Mouse (Mus musculus) left cerebral cortex, adult 11 months (tissue): ENCODE data around the gene Tmem8.
"Not testable (repeated sequence)": the region's sequence is repeated elsewhere in the genome, so short reads cannot be mapped to it uniquely, and the experiment has no call there.

Source experiments
- DNase-seq: peaks from one replicate; pipeline ENCODE4 v3.0.0; 2022; ENCODE audit warnings: low spot score

The Tmem8 gene

GRCm38 (mm10) chr17:26111722-26112121 is 1.4 kb upstream of the Tmem8 start:
- DNase-seq: no peak

DNA sequence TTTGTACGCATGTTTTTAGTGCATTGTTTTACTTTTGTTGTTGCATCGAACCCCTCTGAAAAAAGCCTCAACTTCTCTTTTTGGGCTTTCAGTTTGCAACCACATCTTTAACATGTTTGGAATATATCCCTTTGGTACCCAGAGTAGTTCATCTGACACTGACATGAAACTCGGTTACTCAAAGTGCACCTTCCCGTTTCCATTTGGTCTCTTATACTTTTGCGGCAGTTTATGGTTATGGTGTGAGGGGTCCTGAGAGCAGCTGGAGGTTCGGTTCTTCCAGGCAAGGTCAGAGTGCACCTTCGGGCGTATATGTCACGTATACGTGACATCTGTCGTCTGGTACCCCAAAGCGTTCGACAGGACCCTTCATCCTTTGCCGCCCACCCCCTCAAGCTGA is 348 bp upstream of the Tmem8 start:
- DNase-seq: no peak

DNA sequence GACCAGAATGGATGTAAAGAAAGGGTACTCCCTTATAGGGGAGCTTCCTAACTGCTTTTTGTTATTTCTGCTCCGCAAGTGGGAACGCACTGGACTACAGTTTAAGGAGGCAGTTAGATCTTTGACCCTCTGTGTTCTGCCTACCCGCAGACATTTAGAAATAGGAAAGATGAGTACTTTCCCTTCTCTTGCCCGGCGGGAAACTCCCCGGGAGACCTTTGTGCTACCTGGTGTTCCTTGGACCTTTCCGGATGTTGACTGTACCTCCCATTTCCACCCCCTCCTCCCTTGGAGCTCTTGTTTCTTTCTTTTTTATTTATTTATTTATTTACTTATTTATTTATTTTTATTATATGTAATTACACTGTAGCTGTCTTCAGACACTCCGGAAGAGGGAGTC is 962 bp downstream of the Tmem8 start:
- no peak for DNase-seq

- DNase-seq: not testable (repeated sequence)
Measured at GRCm38 (mm10) chr17:26114461-26114860, 1.4 kb downstream of the Tmem8 start.

DNA sequence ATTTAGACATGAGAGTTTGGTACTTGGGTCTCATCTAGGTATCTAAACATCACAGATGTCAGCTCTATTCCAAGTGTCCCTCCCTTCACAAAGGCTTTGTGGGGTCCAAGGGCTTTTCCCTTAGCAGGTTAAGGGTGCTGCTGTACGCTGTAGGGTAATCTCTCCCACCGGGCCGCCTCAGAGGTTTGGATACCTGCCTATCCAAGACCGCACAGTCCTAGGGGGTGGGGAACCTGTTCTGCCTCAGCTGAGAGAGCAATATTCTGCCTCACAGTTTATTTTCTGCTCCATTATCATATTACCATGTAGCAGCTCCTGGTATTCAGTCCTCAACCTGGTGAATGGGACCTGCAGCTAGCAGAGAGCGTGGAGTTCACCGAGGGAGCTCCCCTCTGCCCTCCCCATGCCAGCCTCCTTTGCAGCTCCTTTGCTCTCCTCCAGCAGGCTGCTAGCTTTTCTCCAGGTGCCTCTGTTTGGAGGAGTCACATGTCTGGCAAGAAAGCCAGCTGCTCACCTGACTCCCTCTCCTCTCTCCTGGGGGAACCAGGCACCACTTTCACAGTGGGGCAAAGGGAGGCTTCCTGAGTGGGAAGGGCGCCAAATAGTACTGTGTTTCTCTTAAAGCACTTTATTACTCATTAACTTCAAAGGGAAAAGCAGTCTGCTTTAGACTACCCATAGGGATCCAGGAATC is 2.3 kb downstream of the Tmem8 start:
- DNase-seq: no peak

GRCm38 (mm10) chr17:26115956-26116487 is 2.9 kb downstream of the Tmem8 start:
- DNase-seq: no peak

- no peak for DNase-seq
Measured at GRCm38 (mm10) chr17:26116503-26117258, 3.6 kb downstream of the Tmem8 start.

DNA sequence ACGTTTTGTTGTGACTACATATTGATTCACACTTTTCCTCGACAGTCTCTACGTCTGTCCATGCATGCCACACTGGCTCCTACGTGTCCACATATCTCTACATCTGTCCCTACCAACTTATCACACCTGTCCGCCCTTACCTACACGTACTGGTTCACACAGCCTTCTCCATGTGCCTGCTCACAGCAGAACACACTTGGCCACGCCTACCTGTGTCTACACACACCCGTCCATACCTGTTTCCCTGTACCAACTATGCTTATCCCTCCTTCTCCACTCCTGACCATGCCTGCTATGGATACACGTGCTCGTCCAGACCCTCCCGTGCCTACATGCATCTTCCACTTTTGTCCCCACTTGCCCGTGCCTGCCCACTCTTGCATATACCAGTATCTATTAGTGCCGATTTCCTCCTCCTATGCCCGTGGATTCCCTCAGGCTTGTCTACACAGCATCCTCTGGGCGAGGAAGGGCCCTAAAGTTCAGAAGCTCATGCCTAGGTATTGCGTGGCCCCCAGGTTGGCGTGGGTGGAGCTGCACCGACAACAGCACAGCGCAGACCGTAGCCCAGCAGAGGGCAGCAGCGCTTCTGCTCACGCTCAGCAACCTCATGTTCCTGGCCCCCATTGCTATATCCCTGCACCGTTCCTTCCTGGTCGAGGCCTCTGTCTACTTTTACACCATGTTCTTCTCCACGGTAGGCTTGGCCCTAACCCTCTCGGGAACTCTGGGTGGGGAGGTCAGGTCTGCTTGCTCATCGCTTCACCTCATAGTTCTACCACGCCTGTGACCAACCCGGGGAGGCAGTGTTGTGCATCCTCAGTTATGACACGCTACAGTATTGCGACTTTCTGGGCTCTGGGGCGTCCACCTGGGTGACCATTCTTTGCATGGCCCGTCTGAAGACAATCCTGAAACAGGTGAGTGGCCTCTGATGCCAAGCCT is 6.9 kb downstream of the Tmem8 start:
- DNase-seq: no peak

DNA sequence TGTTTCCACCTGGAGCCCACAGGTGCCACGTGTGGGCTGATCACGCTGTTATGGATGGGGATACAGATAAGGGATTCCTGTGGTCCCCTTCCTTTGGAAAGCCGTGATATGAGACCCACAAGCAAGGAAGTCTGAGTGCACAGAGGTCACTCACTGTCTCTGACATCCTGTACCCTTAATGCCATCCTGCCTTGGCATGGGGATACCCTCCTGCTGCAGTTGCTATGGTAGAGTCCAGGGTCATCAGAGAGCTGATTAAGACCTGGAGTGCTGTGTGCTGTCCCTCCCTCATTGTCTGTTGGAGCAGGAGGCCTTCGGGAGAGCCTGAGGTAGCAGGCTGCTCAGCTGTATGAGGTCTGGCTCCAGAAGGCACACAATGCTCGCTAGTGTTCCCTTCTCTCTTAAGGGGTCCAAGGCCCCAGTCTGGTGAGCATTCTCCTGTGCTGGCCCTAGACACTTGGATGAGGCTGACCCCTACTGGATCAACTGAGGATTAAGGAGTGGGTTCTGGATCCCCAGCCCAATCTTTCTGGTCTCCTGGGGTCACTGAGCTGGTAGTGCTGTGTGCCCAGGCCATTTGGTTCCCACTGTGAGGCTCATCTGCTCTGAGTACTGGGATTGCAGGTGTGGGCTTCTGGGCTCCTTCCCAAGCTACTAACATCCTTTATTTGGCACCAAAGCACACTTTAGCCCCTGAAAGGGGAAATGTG is 9.5 kb downstream of the Tmem8 start:
- DNase-seq: no peak

GRCm38 (mm10) chr17:26123267-26123684 is 10.2 kb downstream of the Tmem8 start, which contains the start of gene Mrpl28:
Gene Mrpl28, plus strand, starts transcription at chr17:26123500.
- DNase-seq: peak; percentile 76

GRCm38 (mm10) chr17:26124560-26124959 is 11.5 kb downstream of the Tmem8 start:
- DNase-seq: no peak

DNA sequence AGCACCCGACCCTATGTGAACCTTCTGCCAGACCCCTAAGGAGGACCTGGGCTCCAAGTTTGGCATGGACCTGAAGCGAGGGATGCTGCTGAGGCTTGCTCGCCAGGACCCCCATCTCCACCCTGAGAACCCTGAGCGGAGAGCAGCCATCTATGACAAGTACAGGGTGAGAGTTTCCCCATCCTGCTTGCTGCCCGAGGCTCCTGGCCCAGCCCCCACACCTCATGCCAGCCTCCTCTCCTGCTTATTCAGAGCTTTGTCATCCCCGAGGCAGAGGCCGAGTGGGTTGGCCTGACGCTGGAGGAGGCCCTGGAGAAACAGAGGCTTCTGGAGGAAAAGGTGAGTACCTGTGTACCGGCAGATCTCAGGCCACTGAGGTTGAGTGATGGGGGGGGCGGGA is 12.1 kb downstream of the Tmem8 start:
- DNase-seq: no peak

GRCm38 (mm10) chr17:26131062-26131732 is 18.1 kb downstream of the Tmem8 start:
- no peak for DNase-seq

GRCm38 (mm10) chr17:26131856-26132853 is 19.1 kb downstream of the Tmem8 start:
- no peak for DNase-seq

DNA sequence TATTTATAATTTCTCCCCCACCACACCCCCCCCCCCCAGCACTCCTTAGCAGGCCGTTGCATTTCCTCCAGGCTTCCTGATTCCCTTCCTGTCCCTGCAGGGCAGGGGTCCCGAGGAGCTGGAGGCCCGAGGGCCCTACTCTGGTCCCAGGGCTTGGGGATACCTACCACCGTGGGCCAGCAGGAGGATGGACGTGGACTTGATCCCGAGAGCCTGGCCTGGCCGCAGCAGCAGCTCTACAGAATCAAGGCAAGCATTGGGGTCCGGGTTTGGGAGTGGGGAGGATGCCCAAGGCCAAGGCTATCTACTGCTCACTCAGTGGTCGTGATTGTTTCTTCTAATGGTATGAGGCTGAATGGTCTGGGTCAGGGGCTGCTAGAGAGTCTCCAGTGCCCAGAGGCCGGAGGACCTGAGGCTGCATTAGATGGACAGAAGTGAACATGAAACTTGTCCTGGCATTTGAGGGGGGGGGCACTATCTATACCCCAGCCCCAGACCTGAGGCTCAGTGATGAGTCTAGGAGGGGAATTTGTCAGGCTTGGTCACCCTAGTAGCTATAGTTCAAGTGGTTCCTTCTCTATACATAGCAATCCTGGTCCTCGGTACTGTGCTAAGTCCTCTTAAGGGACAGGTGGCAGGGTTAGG is 24.1 kb downstream of the Tmem8 start:
- DNase-seq: no peak

DNA sequence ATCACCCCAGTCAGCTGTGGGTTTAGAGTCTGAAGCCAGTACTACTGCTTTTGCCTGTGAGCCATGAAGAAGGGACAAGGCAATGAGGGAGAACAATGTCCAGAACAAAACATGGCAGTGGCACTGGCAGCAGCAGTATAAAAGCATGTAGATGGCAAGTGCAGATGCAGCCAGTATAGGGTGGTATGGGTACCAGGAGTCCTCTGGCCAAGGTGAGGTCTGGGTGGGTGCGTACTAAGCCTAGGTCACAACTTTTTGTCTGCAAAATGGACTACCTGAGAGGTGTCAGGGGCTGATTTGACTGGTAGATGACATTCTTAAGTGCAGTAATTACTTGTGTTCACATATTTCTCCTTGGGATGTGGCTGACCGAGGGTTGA is 24.6 kb downstream of the Tmem8 start:
- no peak for DNase-seq

- DNase-seq: peak; percentile 87
Measured at GRCm38 (mm10) chr17:26138239-26138836, 25.2 kb downstream of the Tmem8 start, which contains the start of gene Axin1. Gene Axin1, plus strand, starts transcription at chr17:26138688.

DNA sequence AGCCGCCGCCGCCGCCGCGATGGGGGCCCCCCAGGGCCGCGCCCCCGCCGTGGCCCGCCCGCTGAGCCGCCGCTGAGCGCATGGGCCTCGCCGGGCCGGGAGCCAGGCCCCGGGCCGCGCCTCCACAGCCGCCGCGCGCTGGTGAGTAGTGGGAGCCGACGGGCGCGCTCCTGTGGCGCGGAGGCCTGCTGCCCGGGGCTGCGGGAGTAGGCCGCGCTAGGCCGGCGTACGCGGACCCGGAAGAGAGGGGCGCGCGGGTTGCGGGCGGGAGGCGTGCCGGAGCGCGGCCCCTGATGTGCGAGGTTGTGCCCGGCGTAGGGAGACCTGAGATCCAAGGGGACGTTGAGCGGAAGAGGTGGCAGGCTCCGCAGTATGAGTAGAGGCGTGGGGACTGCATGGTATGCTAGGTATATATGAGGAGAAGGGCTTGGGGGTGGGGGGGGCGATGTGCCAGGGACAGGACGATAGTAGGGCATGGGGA is 25.8 kb downstream of the Tmem8 start:
- no peak for DNase-seq

DNA sequence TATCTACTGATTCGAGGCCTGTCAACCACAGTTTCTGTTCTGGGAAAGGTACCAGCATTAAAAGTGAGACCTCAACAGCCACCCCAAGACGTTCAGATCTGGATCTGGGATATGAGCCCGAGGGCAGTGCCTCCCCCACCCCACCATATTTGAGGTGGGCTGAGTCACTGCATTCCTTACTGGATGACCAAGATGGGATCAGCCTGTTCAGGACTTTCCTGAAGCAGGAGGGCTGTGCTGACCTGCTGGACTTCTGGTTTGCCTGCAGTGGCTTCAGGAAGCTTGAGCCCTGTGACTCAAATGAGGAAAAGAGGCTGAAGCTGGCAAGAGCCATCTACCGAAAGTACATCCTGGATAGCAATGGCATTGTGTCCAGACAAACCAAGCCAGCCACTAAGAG is 29.7 kb downstream of the Tmem8 start:
- DNase-seq: no peak
